Mouse (Mus musculus) cerebellum, adult 2 months (tissue): ENCODE data around the gene Wfdc1.

ENCODE experiments used
- CTCF ChIP-seq: fragments of 200-500 bp; IDR thresholded peaks from 2 replicates; pipeline ENCODE4 v1.5.1; 2011; ENCODE audit warnings: low read depth, mild to moderate bottlenecking, control low read depth, low read length, moderate library complexity, borderline replicate concordance; ENCODE audit not compliant: insufficient read depth
- POLR2A ChIP-seq: fragments of 200-500 bp; IDR thresholded peaks from 2 replicates; pipeline ENCODE4 v1.6.1; 2011; ENCODE audit warnings: low read length, control low read depth, borderline replicate concordance; ENCODE audit not compliant: insufficient read depth

DNA sequence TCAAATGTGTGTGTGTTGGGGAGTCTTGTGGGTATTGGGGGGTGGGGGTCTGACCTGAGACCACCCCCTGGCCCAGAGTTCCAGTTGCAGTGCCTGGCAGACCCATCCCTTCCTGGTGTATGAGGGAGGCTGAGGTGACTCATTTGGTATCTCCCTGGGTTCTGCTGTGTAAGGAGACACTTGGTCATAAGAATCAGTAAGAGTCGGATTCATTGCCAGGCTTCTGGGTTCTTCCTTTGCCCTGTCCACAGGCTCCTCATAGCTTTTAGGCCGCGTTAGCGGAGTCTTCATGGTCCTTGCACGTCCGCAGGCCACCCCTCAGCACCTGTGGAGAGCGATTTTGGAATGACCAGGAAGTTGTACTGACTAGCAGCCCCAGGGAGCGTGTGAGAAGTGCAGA is 42.3 kb downstream of the Wfdc1 start:
- TF ChIP-seq CTCF (no peak), POLR2A (no peak)
